Mouse (Mus musculus): Measurements from ENCODE around the gene Hgfac. TPM values are rescaled to one million over a fixed set of nuclear protein-coding genes. Genes with fewer than 3 reads are reported as not detected.

The Hgfac gene
- polyA plus RNA-seq, 1 experiment from 2014 or later: 0.48 TPM

- WGBS: 92% methylated on average over 6 of the region's 6 CpGs
- no peak for ATAC-seq (replicated peaks; ENCODE audit: insufficient number of reproducible peaks, insufficient read depth, low FRiP score, low read depth)
These were observed 30.0 kb upstream of the Hgfac start for GRCm38 (mm10) chr5:35011156-35011923.

GRCm38 (mm10) chr5:35014036-35014435, 27.3 kb upstream of the Hgfac start:
- Histone ChIP-seq H3K9me3 (replicated peaks) (no peaks in the 10 kb centered on the region), H3K4me3 (no peak overlapping the region), H3K9ac (no peak overlapping the region), H3K4me1 (replicated peaks) (peaks cover 8% of the 10 kb centered on the region), H3K27ac (no peak overlapping the region), H3K4me2 (no peak overlapping the region), H3K27me3 (no peaks in the 10 kb centered on the region), H3K36me3 (no peaks in the 10 kb centered on the region)
- no peak for ATAC-seq (replicated peaks; ENCODE audit: insufficient number of reproducible peaks, insufficient read depth, low FRiP score, low read depth)
- WGBS: 78% methylated on average over 6 of the region's 6 CpGs

More at GRCm38 (mm10) chr5:35011156-35011923, 30.0 kb upstream of the Hgfac start:
- Histone ChIP-seq H3K27me3 (no peaks in the 10 kb centered on the region), H3K27ac (no peak overlapping the region), H3K9ac (no peak overlapping the region), H3K36me3 (0 out of 2 replicates have a peak, but pooled peaks cover 5% of the 10 kb centered on the region), H3K4me3 (no peak overlapping the region), H3K4me1 (replicated peaks) (peaks cover 14% of the 10 kb centered on the region), H3K9me3 (replicated peaks) (no peaks in the 10 kb centered on the region), H3K4me2 (no peak overlapping the region)

- WGBS: 56% methylated on average over 9 of the region's 9 CpGs
- Histone ChIP-seq H3K4me2 (no peak overlapping the region), H3K4me3 (no peak overlapping the region), H3K27me3 (no peaks in the 10 kb centered on the region), H3K27ac (peak overlapping the region; percentile 31), H3K9ac (no peak overlapping the region), H3K9me3 (replicated peaks) (no peaks in the 10 kb centered on the region), H3K36me3 (peaks cover 5% of the 10 kb centered on the region; the same call in 1 of the 2 replicates), H3K4me1 (replicated peaks) (peaks cover 28% of the 10 kb centered on the region)
- ATAC-seq (replicated peaks; ENCODE audit: insufficient number of reproducible peaks, insufficient read depth, low FRiP score, low read depth): no peak
These were observed 21.5 kb upstream of the Hgfac start for GRCm38 (mm10) chr5:35019673-35020300.

- peaks cover 8% of the 10 kb centered on the region; the same call in 1 of the 2 replicates for H3K36me3 ChIP-seq
- no peaks in the 10 kb centered on the region for H3K9me3 ChIP-seq (replicated peaks)
- H3K9ac ChIP-seq: no peak overlapping the region
- no peak overlapping the region for H3K4me2 ChIP-seq
- WGBS: 73% methylated on average over 9 of the region's 9 CpGs
- H3K27ac ChIP-seq: peak overlapping the region; percentile 15; the same call in 1 of the 2 replicates
- peaks cover 28% of the 10 kb centered on the region for H3K4me1 ChIP-seq (replicated peaks)
- no peak overlapping the region for H3K4me3 ChIP-seq
- no peak for ATAC-seq (replicated peaks; ENCODE audit: insufficient number of reproducible peaks, insufficient read depth, low FRiP score, low read depth)
- H3K27me3 ChIP-seq: no peaks in the 10 kb centered on the region
These were observed 20.7 kb upstream of the Hgfac start for GRCm38 (mm10) chr5:35020410-35021241.

GRCm38 (mm10) chr5:35024975-35025374, 16.3 kb upstream of the Hgfac start:
- WGBS: 11% methylated on average over 2 of the region's 2 CpGs
- no peaks in the 10 kb centered on the region for H3K9me3 ChIP-seq (replicated peaks)
- no peak overlapping the region for H3K9ac ChIP-seq
- peaks cover 41% of the 10 kb centered on the region for H3K36me3 ChIP-seq
- no peaks in the 10 kb centered on the region for H3K27me3 ChIP-seq
- no peak overlapping the region for H3K27ac ChIP-seq
- ATAC-seq (replicated peaks; ENCODE audit: insufficient number of reproducible peaks, insufficient read depth, low FRiP score, low read depth): no peak
- peaks cover 19% of the 10 kb centered on the region for H3K4me1 ChIP-seq (replicated peaks)
- H3K4me3 ChIP-seq: no peak overlapping the region
- no peak overlapping the region for H3K4me2 ChIP-seq

GRCm38 (mm10) chr5:35029303-35029702, 12.0 kb upstream of the Hgfac start:
- no peak overlapping the region for H3K9ac ChIP-seq
- H3K4me3 ChIP-seq: no peak overlapping the region
- no peaks in the 10 kb centered on the region for H3K9me3 ChIP-seq (replicated peaks)
- H3K4me1 ChIP-seq (replicated peaks): no peaks in the 10 kb centered on the region; the same call in 1 of the 2 replicates
- no peaks in the 10 kb centered on the region for H3K27me3 ChIP-seq
- H3K27ac ChIP-seq: no peak overlapping the region
- peaks cover 58% of the 10 kb centered on the region for H3K36me3 ChIP-seq
- 81% methylated on average over 1 of the region's 1 CpGs for whole genome bisulfite sequencing
- H3K4me2 ChIP-seq: no peak overlapping the region
- no peak for ATAC-seq (replicated peaks; ENCODE audit: insufficient number of reproducible peaks, insufficient read depth, low FRiP score, low read depth)

DNA sequence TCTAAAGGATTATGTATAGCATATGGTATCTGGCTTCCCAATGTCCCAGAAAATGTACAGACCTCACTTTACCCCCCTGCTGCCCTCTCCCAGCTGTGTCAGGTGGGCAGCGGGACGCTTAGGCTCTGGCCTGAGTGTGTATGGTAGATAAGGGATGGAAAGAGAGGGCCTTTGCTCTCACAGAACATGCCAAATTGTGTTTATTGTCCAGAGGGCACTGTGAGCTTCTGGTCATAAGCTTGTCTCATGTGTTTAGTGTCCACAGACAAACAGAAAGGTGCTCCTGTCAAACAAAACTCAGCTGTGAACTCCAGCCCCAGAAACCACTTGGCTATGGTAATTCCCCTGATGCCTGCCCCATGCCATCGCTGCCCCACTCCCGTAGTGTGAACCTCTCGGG, 11.6 kb upstream of the Hgfac start:
- Histone ChIP-seq H3K27ac (no peak overlapping the region), H3K4me2 (no peak overlapping the region), H3K36me3 (peaks cover 58% of the 10 kb centered on the region), H3K9me3 (replicated peaks) (no peaks in the 10 kb centered on the region), H3K4me3 (no peak overlapping the region), H3K9ac (no peak overlapping the region), H3K27me3 (no peaks in the 10 kb centered on the region), H3K4me1 (replicated peaks) (no peaks in the 10 kb centered on the region; the same call in 1 of the 2 replicates)
- ATAC-seq (replicated peaks; ENCODE audit: insufficient number of reproducible peaks, insufficient read depth, low FRiP score, low read depth): no peak
- 84% methylated on average over 5 of the region's 5 CpGs for WGBS

DNA sequence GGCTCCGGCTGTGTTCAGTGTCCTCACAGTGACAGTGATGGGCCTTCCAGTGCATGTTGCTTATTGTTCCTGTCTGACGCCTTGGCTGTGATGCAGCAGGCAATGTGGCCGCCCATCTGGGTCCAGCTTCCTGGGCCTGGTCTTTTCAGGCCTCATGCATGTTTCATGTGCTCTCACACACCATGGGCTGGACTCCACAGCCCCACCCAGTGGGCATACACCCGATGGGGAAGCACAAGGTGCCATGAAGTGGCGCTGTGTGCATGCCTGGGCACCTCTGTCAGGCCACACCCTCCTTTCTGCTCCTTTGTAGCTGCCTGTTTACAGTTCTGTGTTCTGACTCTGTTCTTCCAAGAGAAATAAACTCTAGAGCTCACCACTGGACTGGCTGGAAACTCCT, 8.2 kb upstream of the Hgfac start:
- Histone ChIP-seq H3K27ac (no peak overlapping the region), H3K9ac (no peak overlapping the region), H3K4me1 (replicated peaks) (peaks cover 11% of the 10 kb centered on the region), H3K4me3 (no peak overlapping the region), H3K9me3 (replicated peaks) (no peaks in the 10 kb centered on the region), H3K36me3 (peaks cover 32% of the 10 kb centered on the region; the same call in 1 of the 2 replicates), H3K27me3 (no peaks in the 10 kb centered on the region), H3K4me2 (no peak overlapping the region)
- ATAC-seq (replicated peaks; ENCODE audit: insufficient number of reproducible peaks, insufficient read depth, low FRiP score, low read depth): no peak
- 81% methylated on average over 5 of the region's 5 CpGs for WGBS

GRCm38 (mm10) chr5:35033619-35034018, 7.7 kb upstream of the Hgfac start:
- no peak for ATAC-seq (replicated peaks; ENCODE audit: insufficient number of reproducible peaks, insufficient read depth, low FRiP score, low read depth)
- no peak overlapping the region for H3K27ac ChIP-seq
- H3K9me3 ChIP-seq (replicated peaks): no peaks in the 10 kb centered on the region
- no peak overlapping the region for H3K4me2 ChIP-seq
- H3K9ac ChIP-seq: no peak overlapping the region
- H3K4me1 ChIP-seq (replicated peaks): peaks cover 11% of the 10 kb centered on the region
- H3K27me3 ChIP-seq: no peaks in the 10 kb centered on the region
- peaks cover 27% of the 10 kb centered on the region; the same call in 1 of the 2 replicates for H3K36me3 ChIP-seq
- WGBS: 75% methylated on average over 1 of the region's 1 CpGs
- no peak overlapping the region for H3K4me3 ChIP-seq

- H3K27me3 ChIP-seq: no peaks in the 10 kb centered on the region
- peaks cover 11% of the 10 kb centered on the region for H3K4me1 ChIP-seq (replicated peaks)
- peaks cover 21% of the 10 kb centered on the region; the same call in 1 of the 2 replicates for H3K36me3 ChIP-seq
- no peak overlapping the region for H3K4me2 ChIP-seq
- WGBS: 79% methylated on average over 5 of the region's 5 CpGs
- H3K4me3 ChIP-seq: no peak overlapping the region
- no peaks in the 10 kb centered on the region for H3K9me3 ChIP-seq (replicated peaks)
- no peak overlapping the region for H3K9ac ChIP-seq
- peak overlapping the region; percentile 67 for H3K27ac ChIP-seq
- ATAC-seq (replicated peaks; ENCODE audit: insufficient number of reproducible peaks, insufficient read depth, low FRiP score, low read depth): no peak
These were observed 6.2 kb upstream of the Hgfac start for GRCm38 (mm10) chr5:35035141-35035540.

GRCm38 (mm10) chr5:35035795-35036194, 5.5 kb upstream of the Hgfac start:
- Histone ChIP-seq H3K27ac (peak overlapping the region; percentile 67), H3K4me2 (no peak overlapping the region), H3K9me3 (replicated peaks) (no peaks in the 10 kb centered on the region), H3K36me3 (peaks cover 21% of the 10 kb centered on the region; the same call in 1 of the 2 replicates), H3K4me3 (no peak overlapping the region), H3K9ac (no peak overlapping the region), H3K4me1 (replicated peaks) (peaks cover 11% of the 10 kb centered on the region), H3K27me3 (no peaks in the 10 kb centered on the region)
- 39% methylated on average over 4 of the region's 4 CpGs for WGBS
- ATAC-seq (replicated peaks; ENCODE audit: insufficient number of reproducible peaks, insufficient read depth, low FRiP score, low read depth): peak; percentile 47

Measured in heart, embryonic 15.5 days (tissue).